Mouse (Mus musculus): ENCODE data around the gene Atg2b.

Atg2b gene

DNA sequence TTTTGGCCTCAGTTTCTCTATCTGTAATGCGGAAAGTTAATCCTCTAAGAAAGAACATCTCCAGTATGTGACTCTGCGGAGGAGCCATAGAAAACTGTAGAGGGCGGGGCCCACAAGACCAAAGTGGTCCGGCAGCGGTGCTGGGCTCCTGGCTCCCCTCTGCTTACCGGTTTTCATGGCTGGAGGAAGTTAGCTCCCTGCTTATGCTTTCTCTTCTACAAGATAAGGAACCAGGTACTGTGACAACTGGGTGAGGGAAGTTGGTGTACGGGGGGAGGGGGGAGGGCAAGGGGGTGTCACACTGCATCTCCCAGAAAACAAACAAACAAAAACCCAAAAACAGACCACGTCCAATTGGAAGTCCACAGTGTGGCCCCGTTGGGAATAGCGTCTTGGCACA lies 86.5 kb downstream of the Atg2b start:
- no peak for DNase-seq (ENCODE audit: low read depth in 2 of 2, low spot score in 2 of 2)

DNA sequence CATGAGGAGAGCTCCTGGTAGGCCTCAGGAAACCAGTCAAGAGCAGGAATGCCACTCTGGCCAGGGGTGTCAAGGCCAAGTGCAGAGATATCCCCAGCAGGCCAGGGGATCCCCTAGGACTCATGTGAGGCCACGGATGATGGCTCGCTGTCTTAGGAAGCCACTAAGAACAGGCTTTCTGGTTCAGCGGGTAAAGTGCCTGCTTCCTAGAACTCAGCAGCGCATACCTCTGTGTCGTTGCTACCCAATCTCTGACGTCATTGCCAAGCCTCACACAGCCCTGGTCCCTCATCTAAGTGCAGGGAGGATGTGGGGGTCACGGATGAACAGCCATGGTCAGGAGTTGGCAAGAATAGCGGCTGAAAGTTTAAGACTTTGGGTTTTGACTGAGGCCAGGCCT lies 87.9 kb downstream of the Atg2b start:
- no peak for DNase-seq (ENCODE audit: low read depth in 2 of 2, low spot score in 2 of 2)

DNA sequence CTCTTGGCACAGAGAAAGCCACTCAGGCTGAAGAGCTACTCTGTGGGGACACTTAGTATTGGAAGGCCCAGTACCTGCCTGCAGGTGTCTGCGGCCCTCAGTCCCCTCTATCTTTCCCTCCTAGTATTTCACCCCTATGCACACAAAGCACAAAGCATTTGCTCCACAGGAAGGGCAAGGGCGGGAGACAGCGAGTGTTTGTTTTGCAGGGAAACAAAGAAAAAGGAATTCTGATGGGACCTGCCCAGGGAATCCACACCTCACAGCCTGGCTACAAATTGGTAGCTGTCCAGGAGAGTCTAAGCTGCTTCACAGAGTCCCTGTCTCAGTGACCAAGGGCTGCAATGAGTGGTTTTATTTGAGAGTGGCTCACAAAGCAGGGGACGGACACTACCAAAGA lies 91.5 kb downstream of the Atg2b start:
- no peak for DNase-seq (ENCODE audit: low read depth in 2 of 2, low spot score in 2 of 2)

DNA sequence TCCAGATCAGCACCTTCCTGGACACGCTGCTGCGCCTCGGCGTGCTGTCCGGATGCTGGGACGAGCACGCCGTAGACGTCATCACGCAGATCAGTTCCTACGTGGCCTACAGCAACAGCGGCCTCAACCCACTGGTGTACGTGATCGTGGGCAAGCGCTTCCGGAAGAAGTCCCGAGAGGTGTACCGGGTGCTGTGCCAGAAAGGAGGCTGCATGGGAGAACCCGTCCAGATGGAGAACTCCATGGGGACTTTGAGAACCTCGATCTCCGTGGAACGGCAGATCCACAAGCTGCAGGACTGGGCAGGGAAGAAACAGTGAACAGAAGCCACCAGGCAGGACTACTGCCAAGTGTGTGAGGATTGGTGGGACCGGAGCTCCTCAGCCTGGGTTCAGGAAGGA lies 92.7 kb downstream of the Atg2b start:
- no peak for DNase-seq (ENCODE audit: low read depth in 2 of 2, low spot score in 2 of 2)

DNA sequence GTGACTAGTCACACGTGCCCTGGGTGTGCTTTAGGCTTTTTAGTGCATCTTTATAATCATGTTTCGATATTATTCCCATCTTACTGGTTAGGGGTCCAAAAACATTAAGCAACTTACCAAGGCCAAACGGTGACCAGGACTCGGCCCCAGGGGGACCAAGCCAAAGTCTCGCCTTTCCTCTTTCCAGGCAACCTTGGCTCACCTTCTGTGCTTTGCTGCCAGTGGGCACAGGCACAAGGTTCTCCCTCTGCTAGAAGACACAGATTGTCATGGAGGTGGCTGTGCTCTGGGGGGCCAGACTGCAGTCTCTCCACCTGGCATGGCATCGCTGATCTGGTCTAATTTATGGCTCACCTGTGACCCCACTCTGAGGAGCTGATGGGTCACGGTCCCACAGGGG lies 94.2 kb downstream of the Atg2b start:
- no peak for DNase-seq (ENCODE audit: low read depth in 2 of 2, low spot score in 2 of 2)

DNA sequence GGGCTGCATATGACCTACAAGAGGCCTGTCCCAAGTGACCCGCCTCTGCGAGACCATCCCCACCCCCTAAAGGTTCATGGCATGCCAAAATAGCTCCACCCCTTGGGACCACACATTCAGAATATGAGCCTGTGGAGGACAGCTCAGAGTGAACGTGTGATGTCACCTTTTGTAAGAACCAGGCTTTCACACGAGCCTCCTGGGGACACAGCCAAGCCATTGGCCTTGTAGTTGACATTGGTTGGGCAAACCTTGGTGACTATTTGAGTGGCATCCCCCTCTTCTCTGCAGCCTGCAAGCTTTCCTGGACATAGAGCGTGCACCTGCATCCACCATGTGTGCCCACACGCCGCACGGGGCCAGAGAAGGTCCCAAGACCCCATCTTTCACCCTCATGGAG lies 97.5 kb downstream of the Atg2b start:
- no peak for DNase-seq (ENCODE audit: low read depth in 2 of 2, low spot score in 2 of 2)

DNA sequence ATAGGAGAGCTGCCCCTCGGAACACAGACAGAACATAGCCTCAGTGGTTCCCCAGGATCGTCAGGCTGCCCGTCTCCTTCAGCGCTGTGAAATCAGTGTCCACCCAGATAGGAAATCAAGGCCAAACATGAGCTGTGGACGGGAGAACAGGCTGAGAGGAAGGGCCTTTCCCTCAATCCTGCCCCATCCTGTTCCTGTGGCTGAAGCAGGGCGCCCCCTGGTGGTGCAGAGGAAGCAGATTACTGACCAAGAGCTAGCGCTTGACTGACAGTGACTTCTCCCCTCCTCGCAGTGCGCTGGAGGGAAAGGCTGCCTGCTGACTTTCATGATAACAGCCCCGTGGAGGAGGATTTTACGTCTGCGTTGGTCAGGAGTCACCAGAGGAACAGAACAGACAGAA lies 100.2 kb downstream of the Atg2b start:
- no peak for DNase-seq (ENCODE audit: low read depth in 2 of 2, low spot score in 2 of 2)

DNA sequence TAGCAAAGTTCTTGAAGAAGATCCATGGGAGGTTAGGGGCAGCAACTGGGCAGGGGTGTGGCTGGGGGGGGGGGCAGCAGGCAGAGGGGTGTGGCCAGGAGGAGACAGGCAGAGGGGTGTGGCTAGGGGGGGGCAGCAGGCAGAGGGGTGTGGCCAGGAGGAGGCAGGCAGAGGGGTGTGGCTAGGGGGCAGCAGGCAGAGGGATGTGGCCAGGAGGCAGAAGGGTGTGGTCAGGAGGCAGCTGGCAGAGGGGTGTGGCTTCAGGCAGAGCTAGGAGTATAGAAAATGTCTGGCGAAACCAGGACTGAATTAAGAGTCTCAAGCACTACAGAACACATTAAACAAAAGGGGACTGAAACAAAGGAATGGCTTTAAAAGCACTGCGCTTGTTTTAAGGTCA lies 101.5 kb downstream of the Atg2b start:
- DNase-seq (ENCODE audit: low read depth in 2 of 2, low spot score in 2 of 2), result no peak

DNA sequence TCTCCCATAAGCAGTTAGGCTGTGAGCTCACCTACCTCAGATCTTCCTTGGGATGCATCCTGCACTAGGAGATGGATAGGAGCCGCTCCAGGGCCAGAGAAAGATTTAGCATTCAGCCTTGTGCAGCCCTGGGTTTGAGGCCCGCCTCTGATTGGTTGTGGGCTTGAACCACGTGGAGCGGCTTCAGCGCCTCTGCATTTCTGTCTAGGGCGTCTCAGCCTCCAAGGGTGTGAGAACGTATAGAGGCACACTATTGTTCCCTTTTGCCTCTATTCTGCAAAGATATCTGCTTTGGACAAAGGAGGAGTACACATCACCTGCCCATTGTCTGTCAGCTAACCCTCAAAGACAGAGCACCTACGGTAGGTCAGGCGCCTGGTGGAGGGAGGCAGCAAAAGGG lies 102.5 kb downstream of the Atg2b start:
- DNase-seq (ENCODE audit: low read depth in 2 of 2, low spot score in 2 of 2), result no peak

DNA sequence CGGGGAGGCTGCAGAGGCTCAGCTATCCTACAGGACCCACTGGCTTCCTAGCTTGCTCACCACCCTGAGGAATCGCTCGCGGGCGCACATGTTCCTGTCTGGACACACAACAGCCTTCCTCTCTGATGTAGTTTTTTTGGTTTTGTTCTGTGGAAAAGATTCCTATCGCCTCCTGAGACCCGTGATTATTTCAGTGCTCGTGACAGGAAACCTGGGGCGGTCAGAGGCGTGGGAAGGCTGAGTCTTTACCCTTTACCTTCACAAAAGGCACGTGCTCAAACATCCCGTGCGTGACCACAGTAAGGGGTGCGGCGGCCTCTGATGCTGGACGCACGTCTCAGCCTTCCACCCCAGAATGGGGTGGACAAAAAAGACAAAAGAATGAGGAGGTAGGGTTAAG lies 104.5 kb downstream of the Atg2b start:
- DNase-seq (ENCODE audit: low read depth in 2 of 2, low spot score in 2 of 2), result no peak

DNA sequence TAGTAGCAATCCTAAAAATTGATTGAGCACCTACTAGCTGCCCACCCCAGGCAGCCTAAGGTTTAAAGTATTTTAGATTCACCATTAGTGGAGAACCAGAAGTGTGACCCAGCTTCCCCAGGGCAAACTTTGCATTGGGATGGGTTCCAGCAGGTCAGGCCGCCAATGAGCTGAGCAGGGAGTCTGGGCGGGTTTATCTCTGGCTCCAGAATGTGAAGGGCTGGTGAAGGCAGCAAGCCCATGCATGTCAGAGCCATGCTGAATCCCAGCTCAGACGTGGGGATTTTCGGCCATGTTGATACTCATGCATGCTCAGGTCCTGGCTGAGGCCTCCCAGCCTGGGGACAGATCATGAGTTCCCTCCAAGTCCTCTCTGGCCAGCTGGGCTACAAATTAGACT lies 110.7 kb downstream of the Atg2b start:
- DNase-seq (ENCODE audit: low read depth in 2 of 2, low spot score in 2 of 2), result no peak

DNA sequence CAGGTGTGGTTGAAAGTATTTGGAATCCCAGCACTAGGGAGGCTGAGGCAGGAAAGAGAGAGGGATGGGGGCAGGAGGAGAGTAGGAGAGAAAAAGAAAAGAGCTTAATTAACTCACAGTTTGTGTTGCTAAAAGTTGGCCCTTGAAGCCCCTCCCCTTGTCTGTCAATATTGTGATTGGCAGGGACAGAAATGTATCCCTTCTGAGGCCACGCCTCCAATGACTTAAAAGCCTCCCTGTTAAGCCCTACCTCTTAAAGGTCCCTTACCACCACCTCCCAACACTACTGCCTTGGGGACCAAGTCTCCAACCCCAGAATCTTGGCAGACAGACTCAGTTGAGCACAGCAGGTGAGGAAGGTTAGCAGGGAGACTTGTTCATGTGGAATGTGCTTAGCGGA lies 112.4 kb downstream of the Atg2b start:
- no peak for DNase-seq (ENCODE audit: low read depth in 2 of 2, low spot score in 2 of 2)

DNA sequence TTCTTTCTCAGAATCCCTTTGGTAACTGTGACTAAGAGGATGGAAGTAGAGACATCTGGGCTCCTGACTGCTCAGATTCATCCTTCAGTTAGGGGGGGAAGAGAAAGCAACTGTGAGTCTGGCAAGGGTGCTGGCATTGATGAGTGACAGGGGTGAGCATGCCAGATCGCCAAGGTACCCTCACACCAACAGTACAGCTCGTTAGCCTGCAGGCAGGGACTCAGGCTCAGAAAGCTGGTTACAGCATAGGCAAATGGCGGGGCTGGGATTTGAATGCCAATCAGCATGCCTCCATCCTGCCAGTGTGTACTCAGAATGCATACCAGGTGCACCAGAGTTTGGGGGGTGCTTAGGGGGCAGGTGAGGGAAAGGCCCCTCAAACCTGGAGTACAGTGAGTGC lies 113.1 kb downstream of the Atg2b start:
- DNase-seq (ENCODE audit: low read depth in 2 of 2, low spot score in 2 of 2), result no peak
